Mouse (Mus musculus): ENCODE measurements around the gene Fndc5. TPM values are rescaled to one million over a fixed set of nuclear protein-coding genes. Genes with fewer than 3 reads are reported as not detected.
A peak's percentile ranks its signal among the peaks of the same experiment; 100 is the strongest.

Fndc5 gene
- total RNA-seq, 4 experiments from 2014 or later = 334 to 410 (median 360) TPM

GRCm38 (mm10) chr4:129145943-129146342 is 9.1 kb downstream of the Fndc5 start:
- no peak for DNase-seq (ENCODE audit: low spot score)

DNA sequence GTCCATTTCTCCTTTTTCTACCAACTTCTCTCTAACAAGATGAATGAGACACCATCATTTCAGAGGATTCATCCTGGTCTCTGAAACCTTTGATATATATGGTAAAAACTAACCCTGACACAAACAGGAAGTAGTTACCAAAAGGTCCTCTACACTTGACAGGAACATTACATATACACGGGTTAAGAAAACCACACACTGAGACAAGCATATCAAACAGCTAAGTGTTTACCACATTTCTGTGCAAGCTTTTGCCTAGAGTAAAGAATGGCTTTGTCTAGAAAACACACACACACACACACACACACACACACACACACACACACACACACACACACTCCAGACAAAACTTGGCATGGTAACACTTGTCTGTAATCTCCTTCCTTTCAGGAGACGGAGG is 9.6 kb downstream of the Fndc5 start:
- no peak for DNase-seq (ENCODE audit: low spot score)

GRCm38 (mm10) chr4:129147552-129148103 is 10.8 kb downstream of the Fndc5 start:
- DNase-seq (ENCODE audit: low spot score) = no peak

DNA sequence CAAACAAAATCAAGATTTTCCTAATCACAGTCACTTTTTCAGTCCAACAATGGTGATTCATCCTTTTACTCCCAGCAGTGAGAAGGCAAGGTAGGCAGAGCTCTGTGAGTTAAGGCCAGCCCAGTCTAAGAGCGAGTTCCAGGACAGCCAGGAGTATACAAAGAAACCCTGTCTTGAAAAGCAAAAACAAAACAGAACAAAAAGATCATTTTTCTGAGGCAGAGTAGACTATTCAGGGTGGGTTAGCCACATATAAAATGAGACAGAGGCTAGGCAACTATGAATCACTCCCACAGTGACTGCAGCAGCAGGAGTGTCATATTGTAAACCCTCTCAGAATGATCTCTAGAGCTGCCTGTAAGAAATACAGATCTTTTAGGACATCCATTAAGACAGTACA is 12.5 kb downstream of the Fndc5 start:
- DNase-seq (ENCODE audit: low spot score) = no peak

GRCm38 (mm10) chr4:129151276-129151811 is 14.5 kb downstream of the Fndc5 start:
- DNase-seq (ENCODE audit: low spot score) = no peak

DNA sequence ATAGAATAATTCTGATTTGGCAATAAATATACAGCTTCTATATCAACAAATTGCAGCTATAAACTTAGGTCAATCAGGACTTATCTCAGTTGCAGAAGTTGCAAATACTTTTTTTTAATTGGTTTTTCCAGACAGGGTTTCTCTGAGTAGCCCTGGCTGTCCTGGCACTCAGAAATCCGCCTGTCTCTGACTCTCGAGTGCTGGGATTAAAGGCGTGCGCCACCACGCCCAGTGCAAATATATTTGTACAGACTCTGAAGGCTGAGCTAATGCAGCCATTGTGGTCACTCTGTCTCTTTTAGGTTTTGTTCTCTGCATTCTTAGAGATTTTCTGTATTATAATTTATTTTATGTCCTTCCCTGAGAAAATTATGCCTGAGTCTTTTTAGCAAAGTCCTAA is 20.7 kb downstream of the Fndc5 start:
- DNase-seq (ENCODE audit: low spot score) = no peak

DNA sequence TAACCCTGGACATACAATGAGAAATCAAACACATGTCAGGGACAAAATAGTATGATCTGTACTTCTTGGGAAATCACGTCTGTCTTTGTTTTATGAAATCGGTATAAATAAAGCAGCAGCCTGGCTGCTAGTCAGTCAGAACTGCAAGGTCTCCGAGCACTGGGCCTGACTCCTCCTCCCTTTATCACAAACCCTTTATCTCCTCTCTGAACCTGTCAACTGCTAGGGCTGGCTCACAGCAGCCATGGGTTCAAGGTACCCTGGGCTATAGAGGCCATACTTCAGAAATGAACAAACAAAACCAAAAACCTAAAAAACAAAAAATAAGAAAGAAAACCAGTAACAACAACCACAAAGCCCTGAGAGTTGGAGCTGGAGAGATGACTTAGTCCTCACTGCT is 21.8 kb downstream of the Fndc5 start:
- no peak for DNase-seq (ENCODE audit: low spot score)

- no peak for DNase-seq (ENCODE audit: low spot score)
These were observed 24.3 kb downstream of the Fndc5 start for GRCm38 (mm10) chr4:129161076-129161475.

DNA sequence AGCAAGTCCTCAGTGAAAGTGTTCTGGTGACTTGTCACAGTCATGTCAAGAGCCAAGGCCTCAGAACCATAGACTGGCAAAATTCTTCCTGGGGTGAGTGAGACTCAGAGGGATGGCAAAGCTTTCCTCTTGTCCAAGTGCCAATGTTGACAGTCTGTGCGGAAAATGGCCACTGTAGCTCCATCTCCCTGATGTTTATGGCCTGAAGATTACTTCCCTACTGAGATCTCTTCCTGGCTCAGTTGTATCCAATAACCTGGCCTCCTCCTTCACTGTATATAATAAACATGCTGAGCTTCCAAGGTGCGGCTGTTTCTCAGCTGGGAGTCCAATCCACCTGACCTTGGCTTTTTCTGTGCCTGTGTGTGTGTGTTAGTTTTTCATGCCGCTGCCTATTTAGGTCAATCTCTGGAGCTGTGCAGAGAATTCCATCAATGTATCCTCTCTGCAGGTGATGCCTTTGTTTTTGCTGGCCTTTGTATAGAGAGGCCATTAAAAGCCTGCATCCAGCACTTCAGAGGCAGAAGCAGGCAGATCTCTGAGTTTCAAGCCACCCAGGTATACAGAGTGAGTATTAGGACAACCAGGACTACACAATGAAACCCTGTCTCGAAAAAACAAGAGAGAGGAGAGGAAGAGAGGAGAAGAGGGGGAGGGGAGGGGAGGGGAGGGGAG is 24.9 kb downstream of the Fndc5 start:
- no peak for DNase-seq (ENCODE audit: low spot score)

- no peak for DNase-seq (ENCODE audit: low spot score)
These were observed 35.7 kb downstream of the Fndc5 start for GRCm38 (mm10) chr4:129172529-129172928.

- no peak for DNase-seq (ENCODE audit: low spot score)
These were observed 42.8 kb downstream of the Fndc5 start for GRCm38 (mm10) chr4:129179560-129179959.

GRCm38 (mm10) chr4:129188041-129188659 is 51.4 kb downstream of the Fndc5 start:
- DNase-seq (ENCODE audit: low spot score) = no peak

DNA sequence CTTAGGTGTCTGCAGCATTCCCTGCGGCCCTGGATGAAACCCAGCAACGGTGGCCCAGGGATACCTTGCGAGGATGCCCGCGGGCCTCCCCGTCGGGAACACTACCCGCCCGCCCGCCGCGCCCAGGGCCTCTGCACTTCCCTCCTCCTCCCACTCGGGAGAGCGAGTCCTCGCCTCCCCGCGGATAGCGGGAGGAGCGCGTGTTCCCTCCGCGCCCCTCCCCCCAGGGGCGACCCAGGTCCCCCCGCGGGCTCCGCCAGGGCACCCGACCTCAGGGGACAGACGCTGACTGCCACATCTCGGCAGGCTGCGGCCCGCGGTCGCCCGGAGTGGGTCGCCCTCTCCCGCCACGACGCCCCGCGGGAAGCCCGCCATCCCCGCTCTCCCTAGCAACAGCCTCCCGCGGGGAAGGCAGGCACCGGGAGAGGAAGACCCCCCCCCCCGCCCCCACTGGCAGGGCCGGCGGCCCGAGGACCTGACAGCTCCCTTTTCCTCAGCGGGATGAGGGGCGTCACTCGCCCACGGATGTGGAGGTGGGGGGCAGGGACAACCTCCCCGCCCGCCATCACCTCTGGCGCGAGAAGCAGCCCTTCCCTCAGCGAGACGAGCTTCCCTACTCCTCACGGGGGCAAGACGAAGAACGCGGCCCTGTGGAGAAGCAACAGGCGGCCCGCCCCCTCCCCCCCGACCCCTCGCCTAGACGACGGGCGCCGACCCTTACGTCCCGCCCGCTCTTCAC is 52.2 kb downstream of the Fndc5 start:
- peak; percentile 19 for DNase-seq (ENCODE audit: low spot score)

DNA sequence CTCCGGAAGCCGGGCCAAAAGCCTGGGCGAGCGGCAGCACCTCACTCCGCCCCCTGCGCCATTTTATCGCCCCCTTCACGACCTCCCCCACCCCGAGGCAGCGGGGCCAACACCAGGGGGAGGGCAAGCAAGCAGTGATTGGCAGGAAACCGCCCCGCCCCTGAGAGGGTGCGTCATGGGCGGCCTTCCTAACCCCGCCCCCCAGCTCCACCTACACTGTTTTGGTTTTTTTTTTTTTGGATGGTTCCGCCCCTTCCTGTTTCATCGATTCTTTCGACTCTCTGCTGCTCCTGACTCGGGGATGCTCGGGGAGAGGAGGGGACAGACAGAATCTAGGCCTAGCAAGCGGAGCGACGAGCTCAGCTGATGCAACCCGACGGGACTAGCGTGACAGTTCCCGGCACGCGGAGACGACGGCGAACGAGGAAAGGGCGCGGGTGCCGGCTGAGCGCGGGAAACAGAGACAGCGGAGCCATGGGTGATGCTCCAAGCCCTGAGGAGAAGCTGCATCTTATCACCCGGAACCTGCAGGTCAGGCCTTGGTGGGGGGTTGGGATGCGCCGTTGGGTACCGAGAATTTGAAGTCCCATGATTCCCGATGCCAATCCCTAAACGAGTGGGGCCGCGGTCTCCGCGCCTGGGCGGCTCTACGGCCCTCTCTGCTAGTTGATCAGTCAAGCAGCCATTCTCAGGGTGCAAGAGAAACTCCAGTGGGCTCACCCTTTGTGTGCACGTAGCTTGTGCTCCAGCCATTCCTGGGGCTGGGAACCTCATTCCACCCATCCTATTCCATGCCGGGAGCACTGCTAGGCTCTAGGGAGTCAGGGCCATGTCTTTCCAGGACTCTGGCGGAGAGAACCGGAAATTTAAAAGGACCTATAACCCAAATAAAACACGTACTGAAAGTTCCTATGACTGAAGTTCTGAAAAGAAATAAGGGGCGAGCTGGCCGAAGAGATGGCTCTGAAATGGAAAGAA is 53.0 kb downstream of the Fndc5 start, which contains the start of the genes S100pbp and Yars:
TSS of gene S100pbp (minus strand) at position 186 of the 978 bp plus-strand sequence.
TSS of gene Yars (plus strand) at position 219 of the 978 bp plus-strand sequence.
- DNase-seq (ENCODE audit: low spot score) = peak; percentile 96

DNA sequence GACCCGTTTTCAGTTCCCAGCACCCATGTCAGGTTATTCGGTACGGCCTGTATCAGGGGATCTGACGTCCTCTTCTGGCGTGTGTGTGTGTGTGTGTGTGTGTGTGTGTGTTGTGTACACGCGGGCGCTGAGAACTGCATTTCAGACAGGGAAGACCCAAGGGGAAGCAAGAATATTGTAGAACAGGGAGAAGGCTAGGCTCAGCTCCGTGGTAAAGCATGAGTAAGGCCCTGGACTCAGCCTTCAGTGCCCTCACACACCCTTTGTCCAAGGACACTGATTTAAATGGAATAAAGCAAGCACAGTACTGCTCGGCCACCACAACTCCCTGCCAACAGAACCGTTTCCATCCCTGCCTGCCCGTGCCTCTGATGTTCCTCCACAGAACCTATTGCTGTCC is 53.7 kb downstream of the Fndc5 start:
- no peak for DNase-seq (ENCODE audit: low spot score)

DNA sequence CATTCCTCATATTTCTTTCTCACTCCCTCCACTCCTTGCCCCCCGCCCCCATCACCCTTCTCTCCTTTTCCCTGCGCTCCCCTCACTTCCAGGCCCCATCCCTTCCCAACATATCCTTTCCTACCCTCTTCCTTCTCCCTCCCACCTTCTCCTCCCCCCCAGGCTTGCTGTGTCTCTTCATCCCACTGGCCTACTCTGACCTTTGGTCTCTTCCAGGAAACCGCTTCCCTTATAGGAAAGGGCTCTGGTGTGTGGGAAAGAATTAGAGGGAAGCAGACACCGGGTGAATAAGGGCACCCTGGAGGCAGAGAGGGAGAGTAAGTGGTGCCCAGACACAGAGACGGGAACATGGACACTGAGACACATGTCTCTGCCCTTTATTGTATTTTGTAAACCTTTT is 54.9 kb downstream of the Fndc5 start:
- DNase-seq (ENCODE audit: low spot score) = no peak

Other genes with a start within 250 kb of the Fndc5 start
- 1 to 10 TPM; 2.5 to 5.5 (median 3.2) TPM for gene Azin2, start 174.6 kb upstream of the Fndc5 start, total RNA-seq (2022)
- 10 to 100 TPM; 58.0 to 66.2 (median 62.3) TPM for gene Ak2, start 145.0 kb upstream of the Fndc5 start, total RNA-seq (2022)
- 10 to 100 TPM; 26.0 to 30.0 (median 27.7) TPM for gene Rnf19b, start 78.7 kb upstream of the Fndc5 start, total RNA-seq (2022)
- gene Tmem54, start 31.5 kb upstream of the Fndc5 start, total RNA-seq (2022) = not detected
- gene Hpca, start 15.0 kb upstream of the Fndc5 start, total RNA-seq (2022) = under 1 TPM in 3 of 4 experiments, not detected in 1; 0.22 to 0.44 (median 0.33) TPM
- gene S100pbp, start 52.7 kb downstream of the Fndc5 start, total RNA-seq (2022) = 10 to 100 TPM in 3 of 4 experiments, 1 to 10 TPM in 1; 8.2 to 15.2 (median 12.1) TPM
- 10 to 100 TPM; 24.9 to 35.0 (median 29.2) TPM for gene Yars, start 52.8 kb downstream of the Fndc5 start, total RNA-seq (2022)
- 1 to 10 TPM; 2.8 to 4.0 (median 3.2) TPM for gene C77080, start 124.4 kb downstream of the Fndc5 start, total RNA-seq (2022)
- 10 to 100 TPM; 19.5 to 31.7 (median 25.4) TPM for gene Sync, start 150.6 kb downstream of the Fndc5 start, total RNA-seq (2022)
- gene Rbbp4, start 198.4 kb downstream of the Fndc5 start, total RNA-seq (2022) = 10 to 100 TPM; 57.2 to 73.7 (median 65.6) TPM
- 10 to 100 TPM; 20.6 to 30.7 (median 27.4) TPM for gene Zbtb8os, start 198.7 kb downstream of the Fndc5 start, total RNA-seq (2022)
- gene Zbtb8a, start 241.1 kb downstream of the Fndc5 start, total RNA-seq (2022) = 1 to 10 TPM; 2.1 to 3.7 (median 3.1) TPM

Data from heart, adult 8-10 months (tissue).